Mouse (Mus musculus): ENCODE measurements around the gene Gm3411. TPM values are rescaled to one million over a fixed set of nuclear protein-coding genes. Genes with fewer than 3 reads are reported as not detected.
A peak's percentile ranks its signal among the peaks of the same experiment; 100 is the strongest.
"Not testable (repeated sequence)": the region's sequence is repeated elsewhere in the genome, so short reads cannot be mapped to it uniquely, and the experiment has no call there.

The Gm3411 gene
- 0.32 and 0.33 TPM in 2 replicates for polyA plus RNA-seq (2012; rRNA removed)

DNA sequence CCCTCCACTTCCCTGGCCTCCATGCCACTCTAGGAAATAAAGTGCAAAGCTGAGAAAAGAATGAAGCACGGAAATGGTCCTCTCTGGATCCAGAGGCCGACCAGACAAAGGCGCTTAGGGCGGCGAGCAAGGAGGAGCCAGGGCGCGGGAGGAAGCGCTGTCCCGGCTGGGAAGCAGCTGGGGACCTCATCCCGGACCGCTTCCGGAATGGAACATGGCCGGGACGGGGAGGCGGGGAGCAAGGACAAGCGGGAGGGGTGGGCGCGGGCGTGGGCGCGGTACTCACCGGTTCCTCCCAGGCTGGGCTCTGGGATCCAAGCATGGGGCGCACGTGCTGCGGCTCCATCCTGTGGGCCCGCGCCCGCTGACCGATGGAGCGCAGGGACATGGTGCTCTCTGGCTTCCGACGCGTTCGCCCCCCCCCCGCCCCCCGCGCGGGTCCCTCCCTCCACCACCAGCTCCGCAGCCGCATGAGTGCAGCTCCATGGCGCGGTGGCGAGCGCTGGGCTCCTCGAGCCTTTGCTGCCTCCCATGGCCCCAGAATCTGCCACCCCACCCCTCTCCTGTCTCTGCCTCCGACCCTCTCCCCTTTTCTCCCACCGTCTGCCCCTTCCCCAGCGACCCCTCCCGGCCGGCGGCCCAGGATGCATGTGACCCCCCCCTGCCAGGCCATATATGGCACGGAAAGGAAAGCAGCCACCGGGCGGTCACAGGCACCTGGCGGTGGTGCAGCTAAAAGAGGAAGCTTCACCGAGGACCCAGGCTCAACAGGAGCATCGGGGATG, at the start of gene Gm3411:
Gm3411 (minus strand) TSS at position 320 of the 785 bp plus-strand sequence.
- 3% methylated on average over 55 of the region's 57 CpGs for WGBS
- not testable (repeated sequence) for H3K27me3 ChIP-seq (ENCODE audit: control insufficient read depth, insufficient read depth, low read length); H3K4me1 ChIP-seq (ENCODE audit: control insufficient read depth, insufficient read depth, low read length); H3K27ac ChIP-seq (ENCODE audit: insufficient read depth, low read length); H3K4me3 ChIP-seq (replicated peaks; ENCODE audit: insufficient read depth, low read depth, low read length)
- DNase-seq: peak; percentile 7 to 14

DNA sequence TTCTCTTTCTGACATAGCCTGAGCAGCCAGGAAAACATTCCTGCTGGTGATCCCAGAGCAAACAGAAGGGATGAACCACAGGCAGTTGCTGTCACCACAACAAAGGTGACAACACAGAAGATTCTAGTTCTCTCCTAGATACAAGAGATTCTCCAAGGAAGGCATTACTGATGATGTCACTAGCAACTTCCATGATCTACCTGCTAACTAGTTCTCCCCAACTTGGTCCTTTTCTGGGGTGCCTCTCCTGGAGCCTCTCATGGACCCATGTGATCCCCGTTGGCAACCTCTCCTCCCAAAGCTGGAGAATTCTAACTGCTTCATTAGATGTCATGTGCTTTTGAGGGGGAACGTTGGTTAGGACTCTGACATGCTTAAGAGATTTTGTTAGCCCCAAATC, 17.7 kb upstream of the Gm3411 start, which contains the start of gene Gm21103:
Gm21103 (minus strand) TSS at position 101 of the 400 bp plus-strand sequence.
- WGBS: 71% methylated on average over 2 of the region's 2 CpGs
- not testable (repeated sequence) for H3K27ac ChIP-seq (ENCODE audit: insufficient read depth, low read length); H3K4me1 ChIP-seq (ENCODE audit: control insufficient read depth, insufficient read depth, low read length)

DNA sequence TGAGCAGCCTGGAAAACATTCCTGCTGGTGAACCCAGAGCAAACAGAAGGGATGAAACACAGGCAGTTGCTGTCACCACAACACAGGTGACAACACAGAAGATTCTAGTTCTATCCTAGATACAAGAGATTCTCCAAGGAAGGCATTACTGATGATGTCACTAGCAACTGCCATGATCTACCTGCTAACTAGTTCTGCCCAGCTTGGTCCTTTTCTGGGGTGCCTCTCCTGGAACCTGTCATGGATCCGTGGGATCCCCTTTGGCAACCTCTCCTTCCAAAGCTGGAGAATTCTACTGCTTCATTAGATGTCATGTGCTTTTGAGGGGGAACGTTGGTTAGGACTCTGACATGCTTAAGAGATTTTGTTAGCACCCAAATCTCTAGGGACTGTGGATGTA, 67.9 kb downstream of the Gm3411 start, which contains the start of gene Gm21560:
Gm21560 (minus strand) TSS at position 101 of the 400 bp plus-strand sequence.
- not testable (repeated sequence) for DNase-seq; H3K27ac ChIP-seq (ENCODE audit: insufficient read depth, low read length); H3K4me1 ChIP-seq (ENCODE audit: control insufficient read depth, insufficient read depth, low read length); H3K27me3 ChIP-seq (ENCODE audit: control insufficient read depth, insufficient read depth, low read length); H3K4me3 ChIP-seq (replicated peaks; ENCODE audit: insufficient read depth, low read depth, low read length)
- whole genome bisulfite sequencing: 63% methylated on average over 2 of the region's 2 CpGs

More for the DNA sequence above, 17.7 kb upstream of the Gm3411 start, which contains the start of gene Gm21103:
- H3K27me3 ChIP-seq (ENCODE audit: control insufficient read depth, insufficient read depth, low read length); H3K4me3 ChIP-seq (replicated peaks; ENCODE audit: insufficient read depth, low read depth, low read length); DNase-seq: not testable (repeated sequence)

Other genes starting within 250 kb of the Gm3411 start
- not detected in 2 replicates for gene Gm6337, start 229.0 kb downstream of the Gm3411 start, polyA plus RNA-seq (2012; rRNA removed)
- 0.57 and 1.0 TPM in 2 replicates for gene Gm8206, start 193.3 kb downstream of the Gm3411 start, polyA plus RNA-seq (2012; rRNA removed)
- 2.1 and 2.7 TPM in 2 replicates for gene Gm3468, start 178.6 kb downstream of the Gm3411 start, polyA plus RNA-seq (2012; rRNA removed)
- gene Gm3476, start 161.4 kb downstream of the Gm3411 start, polyA plus RNA-seq (2012; rRNA removed): not detected in 2 replicates
- not detected in 2 replicates for gene Gm21560, start 68.0 kb downstream of the Gm3411 start, polyA plus RNA-seq (2012; rRNA removed)
- gene Gm21103, start 17.6 kb upstream of the Gm3411 start, polyA plus RNA-seq (2012; rRNA removed): not detected in 2 replicates
- gene Gm3618, start 56.4 kb upstream of the Gm3411 start, polyA plus RNA-seq (2012; rRNA removed): not detected in 2 replicates
- gene Gm16440, start 103.1 kb upstream of the Gm3411 start, polyA plus RNA-seq (2012; rRNA removed): not detected in 2 replicates
- gene Gm3591, start 125.2 kb upstream of the Gm3411 start, polyA plus RNA-seq (2012; rRNA removed): 0.17 and 0.52 TPM in 2 replicates
- gene Gm3594, start 157.4 kb upstream of the Gm3411 start, polyA plus RNA-seq (2012; rRNA removed): not detected in 2 replicates